ENCODE assay signal across 20 mouse cellular contexts in genomic region chr1:146967534-146967933, GRCm38 (mm10).
"Had no signal": no experiment of that assay in that cellular context is flagged by ENCODE, and none has a peak within 500 bp of the region (broad histone marks: within the 10 kb centered on the region; RNA-seq: fewer than 3 reads in every experiment).

No protein-coding gene starts in this region.

- H3K4me3 ChIP-seq: limb, embryonic 12.5 days; limb, embryonic 15.5 days; midbrain, embryonic 12.5 days; midbrain, embryonic 15.5 days; neural tube, embryonic 12.5 days; neural tube, embryonic 15.5 days had no signal

- H3K4me1 ChIP-seq: limb, embryonic 12.5 days; limb, embryonic 15.5 days; midbrain, embryonic 12.5 days; midbrain, embryonic 15.5 days; neural tube, embryonic 12.5 days; neural tube, embryonic 15.5 days had no signal

- ATAC-seq: liver, postnatal 0 days; lung, postnatal 0 days; midbrain, embryonic 15.5 days had no signal

- H3K27ac ChIP-seq: limb, embryonic 12.5 days; limb, embryonic 15.5 days; liver, embryonic 14.5 days; midbrain, embryonic 12.5 days; midbrain, embryonic 15.5 days; neural tube, embryonic 12.5 days; neural tube, embryonic 15.5 days had no signal

- DNase-seq: kidney, adult 9 months; kidney, postnatal 14 days; kidney, postnatal 4 days; left cerebral cortex, postnatal 4 days; liver, postnatal 0 days; lung, embryonic 14.5 days; right cerebral cortex, adult 18-20 months; right cerebral cortex, postnatal 14 days; right cerebral cortex, postnatal 4 days; thymus, adult 18-20 months; thymus, postnatal 36 days had no signal

- H3K9ac ChIP-seq: limb, embryonic 12.5 days; limb, embryonic 15.5 days; liver, embryonic 14.5 days; liver, postnatal 0 days; lung, embryonic 14.5 days; midbrain, embryonic 12.5 days; midbrain, embryonic 15.5 days; neural tube, embryonic 12.5 days; neural tube, embryonic 15.5 days had no signal

- H3K9me3 ChIP-seq: limb, embryonic 12.5 days; limb, embryonic 15.5 days; midbrain, embryonic 12.5 days; midbrain, embryonic 15.5 days; neural tube, embryonic 12.5 days; neural tube, embryonic 15.5 days had no signal

- H3K36me3 ChIP-seq: limb, embryonic 12.5 days; limb, embryonic 15.5 days; midbrain, embryonic 12.5 days; midbrain, embryonic 15.5 days; neural tube, embryonic 12.5 days; neural tube, embryonic 15.5 days had no signal

- H3K4me2 ChIP-seq: limb, embryonic 12.5 days; limb, embryonic 15.5 days; liver, embryonic 11.5 days; lung, embryonic 14.5 days; midbrain, embryonic 12.5 days; midbrain, embryonic 15.5 days; neural tube, embryonic 12.5 days; neural tube, embryonic 15.5 days had no signal

- H3K27me3 ChIP-seq: limb, embryonic 12.5 days; limb, embryonic 15.5 days; midbrain, embryonic 12.5 days; midbrain, embryonic 15.5 days; neural tube, embryonic 12.5 days; neural tube, embryonic 15.5 days had no signal
